Mouse (Mus musculus): ENCODE measurements around the gene Epb41l4b.

- TF ChIP-seq CTCF (IDR thresholded peaks at IDR 0.05; ENCODE audit: low read depth, low read length) (no peak), POLR2A (IDR thresholded peaks at IDR 0.05; ENCODE audit: borderline replicate concordance, low read depth, low read length) (no peak)
Measured at GRCm38 (mm10) chr4:56957518-56957917, 185.7 kb downstream of the Epb41l4b start.

All from bone marrow macrophage, adult 2 months (primary cell).